Mouse (Mus musculus): ENCODE results near the gene Kctd14. TPM values are rescaled to one million over a fixed set of nuclear protein-coding genes. Genes with fewer than 3 reads are reported as not detected.
"Not testable (repeated sequence)": the region's sequence is repeated elsewhere in the genome, so short reads cannot be mapped to it uniquely, and the experiment has no call there.

The Kctd14 gene
- total RNA-seq, 2 experiments from 2014 or later = 4.7 to 5.3 TPM

- no peak overlapping the region for H3K4me3 ChIP-seq
- peak in 1 of 2 experiments; percentile 55 for DNase-seq (ENCODE audit: low spot score in 2 of 2)
- no peak for TF ChIP-seq CTCF (conservative IDR thresholded peaks at IDR 0.05)
- peak overlapping the region; percentile 8; the same call in 1 of the 2 replicates for H3K27ac ChIP-seq
These were observed 30.0 kb upstream of the Kctd14 start for GRCm38 (mm10) chr7:97420958-97421651.

GRCm38 (mm10) chr7:97423754-97424153 is 27.4 kb upstream of the Kctd14 start:
- no peak for TF ChIP-seq CTCF (conservative IDR thresholded peaks at IDR 0.05)
- no peak for DNase-seq (ENCODE audit: low spot score in 2 of 2)
- no peak overlapping the region for H3K4me3 ChIP-seq
- H3K27ac ChIP-seq = no peak overlapping the region

- H3K4me3 ChIP-seq = no peak overlapping the region
- peak overlapping the region; percentile 65 for H3K27ac ChIP-seq
- peak; percentile 63 to 93 for DNase-seq (ENCODE audit: low spot score in 2 of 2)
- TF ChIP-seq CTCF (conservative IDR thresholded peaks at IDR 0.05) = peak; percentile 98; the same call in 1 of the 2 replicates
These were observed 26.4 kb upstream of the Kctd14 start for GRCm38 (mm10) chr7:97424621-97425245.

- Histone ChIP-seq H3K27ac (peak overlapping the region; percentile 11; the same call in 1 of the 2 replicates), H3K4me3 (no peak overlapping the region)
- DNase-seq (ENCODE audit: low spot score in 2 of 2) = no peak
- TF ChIP-seq CTCF (conservative IDR thresholded peaks at IDR 0.05) = no peak
These were observed 24.6 kb upstream of the Kctd14 start for GRCm38 (mm10) chr7:97426566-97426965.

- Histone ChIP-seq H3K4me3 (no peak overlapping the region), H3K27ac (peak overlapping the region; percentile 11; the same call in 1 of the 2 replicates)
- no peak for DNase-seq (ENCODE audit: low spot score in 2 of 2)
- no peak for TF ChIP-seq CTCF (conservative IDR thresholded peaks at IDR 0.05)
These were observed 23.8 kb upstream of the Kctd14 start for GRCm38 (mm10) chr7:97427296-97427695.

GRCm38 (mm10) chr7:97427778-97428420 is 23.2 kb upstream of the Kctd14 start:
- Histone ChIP-seq H3K27ac (peak overlapping the region; percentile 54), H3K4me3 (no peak overlapping the region)
- no peak for DNase-seq (ENCODE audit: low spot score in 2 of 2)
- TF ChIP-seq CTCF (conservative IDR thresholded peaks at IDR 0.05) = peak; percentile 70

GRCm38 (mm10) chr7:97429705-97430104 is 21.4 kb upstream of the Kctd14 start:
- Histone ChIP-seq H3K4me3 (no peak overlapping the region), H3K27ac (no peak overlapping the region)
- no peak for DNase-seq (ENCODE audit: low spot score in 2 of 2)
- no peak for TF ChIP-seq CTCF (conservative IDR thresholded peaks at IDR 0.05)

- not testable (repeated sequence) for DNase-seq (ENCODE audit: low spot score in 2 of 2); H3K4me3 ChIP-seq; H3K27ac ChIP-seq
These were observed 17.6 kb upstream of the Kctd14 start for GRCm38 (mm10) chr7:97433517-97433916.

GRCm38 (mm10) chr7:97434517-97434916 is 16.6 kb upstream of the Kctd14 start:
- no peak for DNase-seq (ENCODE audit: low spot score in 2 of 2)
- TF ChIP-seq CTCF (conservative IDR thresholded peaks at IDR 0.05) = no peak
- no peak overlapping the region for H3K27ac ChIP-seq
- no peak overlapping the region for H3K4me3 ChIP-seq

GRCm38 (mm10) chr7:97438986-97439385 is 12.1 kb upstream of the Kctd14 start:
- H3K27ac ChIP-seq = no peak overlapping the region
- DNase-seq (ENCODE audit: low spot score in 2 of 2) = no peak
- TF ChIP-seq CTCF (conservative IDR thresholded peaks at IDR 0.05) = no peak
- no peak overlapping the region for H3K4me3 ChIP-seq

GRCm38 (mm10) chr7:97446171-97446925 is 4.8 kb upstream of the Kctd14 start:
- Histone ChIP-seq H3K4me3 (no peak overlapping the region), H3K27ac (peak overlapping the region; percentile 95)
- peak; percentile 90 to 93 for DNase-seq (ENCODE audit: low spot score in 2 of 2)
- TF ChIP-seq CTCF (conservative IDR thresholded peaks at IDR 0.05) = 0 out of 2 replicates have a peak, but pooled peaks have one; percentile 2

GRCm38 (mm10) chr7:97447050-97447531 is 4.0 kb upstream of the Kctd14 start:
- Histone ChIP-seq H3K4me3 (no peak overlapping the region), H3K27ac (peak overlapping the region; percentile 95)
- peak; percentile 61 for TF ChIP-seq CTCF (conservative IDR thresholded peaks at IDR 0.05)
- peak; percentile 31 to 46 for DNase-seq (ENCODE audit: low spot score in 2 of 2)

All from layer of hippocampus, adult 2 months (tissue).